Mouse (Mus musculus) frontal cortex, adult (tissue): ENCODE measurements at regions not wholly inside any gene's neighbourhood (a gene's known extent, or its start where the extent isn't known, plus 50 kb on each side); places are given as distances from the start of the nearest gene placed in this dataset.

Experiments used
- ATAC-seq: cut with Nextera tagmentation; 2 replicates; pipeline ENCODE4 v1.9.2; 2017; ENCODE audit warnings: mild to moderate bottlenecking, moderate library complexity, mixed read lengths; ENCODE audit not compliant: low TSS enrichment

DNA sequence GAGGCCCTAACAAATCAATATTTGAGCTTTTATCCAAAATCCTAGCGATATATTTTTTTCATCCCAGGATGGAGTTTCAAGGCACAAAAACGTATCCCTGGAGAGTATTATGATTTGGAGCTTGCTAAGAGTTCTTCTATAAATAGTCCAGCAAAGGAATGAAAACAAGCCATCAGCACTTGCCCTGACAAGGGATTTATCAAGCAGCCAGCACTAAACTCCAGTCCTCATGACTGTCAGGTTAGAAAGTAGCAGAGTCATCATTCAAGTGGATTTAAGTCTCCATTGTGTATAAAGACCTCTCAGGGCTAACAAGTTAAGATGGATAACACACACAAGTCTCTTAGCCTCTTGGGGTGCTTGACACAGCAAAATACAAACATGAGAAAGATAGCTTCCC, 148.6 kb upstream of the Ust start:
- ATAC-seq: no peak

- ATAC-seq: no peak
These were observed 140.3 kb upstream of the Ust start for GRCm38 (mm10) chr10:8658934-8659294.

GRCm38 (mm10) chr10:8658024-8658933, 139.7 kb upstream of the Ust start:
- no peak for ATAC-seq

- ATAC-seq: no peak
These were observed 138.8 kb upstream of the Ust start for GRCm38 (mm10) chr10:8657176-8658023.

DNA sequence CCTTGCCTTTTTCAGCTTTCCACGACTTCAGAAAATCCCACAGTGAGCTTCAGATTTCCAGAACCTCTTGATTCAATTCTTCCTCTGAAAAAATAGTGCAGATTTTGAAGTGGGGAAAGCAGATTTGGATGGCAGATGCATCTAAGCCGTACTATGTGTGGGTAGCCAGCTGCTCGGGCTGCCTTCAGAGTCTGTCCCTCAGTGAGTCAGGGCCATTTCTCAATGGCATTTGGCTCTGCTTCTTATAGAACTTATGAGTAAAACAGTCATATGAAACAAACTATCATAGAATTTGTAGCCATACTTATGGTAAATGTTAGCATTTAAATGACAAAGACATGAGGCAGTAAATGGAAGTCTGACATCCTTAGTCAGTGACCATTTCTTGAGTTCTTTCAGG, 135.0 kb upstream of the Ust start:
- ATAC-seq: peak; percentile 96

- ATAC-seq: no peak
These were observed 123.6 kb upstream of the Ust start for GRCm38 (mm10) chr10:8642266-8642665.

GRCm38 (mm10) chr10:8624229-8624911, 105.7 kb upstream of the Ust start:
- ATAC-seq: no peak

GRCm38 (mm10) chr10:8618676-8619075, 100.1 kb upstream of the Ust start:
- no peak for ATAC-seq

- no peak for ATAC-seq
These were observed 96.9 kb upstream of the Ust start for GRCm38 (mm10) chr10:8615452-8616025.

DNA sequence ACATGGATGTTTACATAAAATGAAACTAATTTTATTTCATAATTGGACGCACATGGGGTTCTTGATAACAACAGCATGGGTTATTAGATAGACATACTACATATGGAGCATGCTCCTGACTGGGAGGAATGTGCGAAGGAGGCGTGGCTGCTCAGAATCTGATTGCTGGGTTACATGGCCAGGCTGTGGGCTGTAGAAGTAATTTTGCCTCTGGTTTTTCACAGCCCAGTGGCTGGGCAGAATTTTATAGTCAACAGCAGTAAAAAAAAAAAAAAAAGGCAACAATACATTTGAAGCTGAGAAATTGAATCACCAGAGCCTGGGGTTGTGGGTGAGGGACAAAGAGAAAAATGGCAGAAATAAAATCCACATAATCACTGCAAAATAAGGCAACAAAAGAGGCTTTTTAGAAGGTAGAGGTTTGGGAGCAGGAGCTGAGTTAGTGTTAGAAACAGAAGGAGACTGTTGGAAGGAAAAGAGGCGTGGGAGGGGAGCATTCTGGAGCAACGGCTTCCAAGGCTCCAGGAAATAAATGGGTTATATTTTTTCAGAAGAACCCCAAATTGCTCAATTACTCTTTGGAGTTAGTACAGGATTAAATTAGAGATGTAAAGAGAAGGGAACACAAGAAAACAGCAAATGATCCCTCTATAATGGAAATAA, 71.4 kb upstream of the Ust start:
- ATAC-seq: peak; percentile 97

GRCm38 (mm10) chr10:8589106-8589505, 70.5 kb upstream of the Ust start:
- ATAC-seq: no peak

DNA sequence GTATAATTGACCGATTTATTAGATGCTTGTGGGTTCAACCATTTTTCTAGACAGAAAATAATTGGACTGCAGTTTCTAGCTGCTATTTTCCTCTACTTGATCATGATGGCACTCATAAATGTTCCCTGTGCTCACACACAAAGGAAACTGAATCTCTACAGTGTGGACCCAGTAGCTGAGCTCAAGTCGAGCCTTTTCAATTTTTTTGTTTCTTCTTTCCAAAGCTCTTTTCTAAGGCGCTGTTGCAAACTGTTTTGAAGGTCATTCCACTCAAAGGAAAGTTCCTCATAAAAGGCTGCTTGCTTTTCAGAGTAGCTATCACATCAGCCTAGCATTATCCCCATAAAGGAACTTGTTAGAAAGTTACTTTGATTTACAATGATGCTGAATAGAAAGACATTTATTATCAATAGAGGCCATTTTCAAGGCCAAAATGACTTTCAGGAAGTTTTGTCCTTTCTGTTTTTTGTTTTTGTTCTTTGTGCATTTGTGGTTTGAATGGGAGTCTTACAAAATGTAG, 65.8 kb upstream of the Ust start:
- no peak for ATAC-seq

- no peak for ATAC-seq
These were observed 65.1 kb upstream of the Ust start for GRCm38 (mm10) chr10:8583552-8584388.

DNA sequence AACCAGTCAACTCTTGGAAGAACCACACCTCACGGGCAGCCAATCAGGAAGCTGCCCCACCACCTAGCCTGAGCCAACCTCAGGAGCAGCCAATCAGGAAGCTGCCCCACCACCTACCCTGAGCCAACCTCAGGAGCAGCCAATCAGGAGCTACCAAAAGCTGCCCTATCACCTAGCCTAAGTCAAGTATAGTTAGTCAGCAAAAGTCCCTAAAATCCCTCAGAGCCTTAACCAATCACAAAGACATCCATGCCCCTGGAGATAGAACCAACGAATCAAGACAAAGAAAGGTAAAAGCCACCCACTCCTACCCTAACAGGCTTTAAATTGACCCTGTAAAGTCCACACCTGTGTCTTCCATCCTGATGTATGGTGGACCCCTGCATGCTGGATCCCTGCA, 61.7 kb upstream of the Ust start:
- no peak for ATAC-seq

GRCm38 (mm10) chr10:8577642-8578356, 59.2 kb upstream of the Ust start:
- peak; percentile 74 for ATAC-seq
